Comparison of ENCODE assay signal across 9 mouse cellular contexts in the genomic region with DNA sequence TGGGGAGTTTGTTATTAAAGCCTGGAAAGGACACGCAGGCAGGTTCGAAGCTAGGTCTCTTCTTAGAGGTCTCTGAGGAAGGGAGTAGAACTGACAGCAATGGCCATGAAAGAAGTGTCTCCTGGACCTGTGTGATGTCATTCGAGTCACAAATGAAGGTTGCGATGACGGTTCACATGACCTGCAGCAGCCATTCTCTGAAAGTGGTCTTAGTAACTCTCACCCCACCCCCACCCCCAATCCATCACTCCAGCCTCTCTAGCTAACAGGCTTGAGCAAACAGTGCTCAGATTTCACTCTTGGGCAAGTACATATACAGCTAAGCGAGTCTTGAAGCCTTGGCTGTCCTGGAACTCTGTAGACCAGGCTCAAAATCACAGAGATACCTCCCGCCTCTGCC. TPM values are rescaled to one million over a fixed set of nuclear protein-coding genes. Genes with fewer than 3 reads are reported as not detected.
DNase-seq lines count a peak whose midpoint lies in the region; ATAC-seq lines count a peak whose summit lies in the region.
"Had no signal": no experiment of that assay in that cellular context is flagged by ENCODE, and none has a peak within 500 bp of the region (broad histone marks: within the 10 kb centered on the region; RNA-seq: fewer than 3 reads in every experiment).

No protein-coding gene starts in this region.

- H3K4me2 ChIP-seq in heart, embryonic 16.5 days (ENCODE audit: low read depth, low read length): peak overlapping the region; percentile 64
- peak overlapping the region; percentile 68 for H3K4me2 ChIP-seq in intestine, embryonic 16.5 days (ENCODE audit: low read depth, low read length)

- H3K9me3 ChIP-seq in heart, embryonic 16.5 days (replicated peaks; ENCODE audit: control insufficient read depth, low read length): peaks cover 5% of the 10 kb centered on the region; the same call in 1 of the 2 replicates
- peaks cover 11% of the 10 kb centered on the region; the same call in 1 of the 2 replicates for H3K9me3 ChIP-seq in embryonic facial prominence, embryonic 10.5 days
- no peaks in the 10 kb centered on the region; the same call in 1 of the 2 replicates for H3K9me3 ChIP-seq in intestine, embryonic 16.5 days (ENCODE audit: control insufficient read depth, low read length)

- H3K27ac ChIP-seq in heart, embryonic 16.5 days (ENCODE audit: low read length): peak overlapping the region; percentile 49
- H3K27ac ChIP-seq in embryonic facial prominence, embryonic 10.5 days (replicated peaks): peak overlapping the region; percentile 91
- peak overlapping the region; percentile 88 for H3K27ac ChIP-seq in intestine, embryonic 16.5 days (ENCODE audit: low read length)

- H3K27me3 ChIP-seq in heart, embryonic 16.5 days (ENCODE audit: control insufficient read depth, insufficient read depth, low read length): no peaks in the 10 kb centered on the region
- no peaks in the 10 kb centered on the region for H3K27me3 ChIP-seq in embryonic facial prominence, embryonic 10.5 days (replicated peaks; ENCODE audit: low read depth, poor library complexity, severe bottlenecking)
- H3K27me3 ChIP-seq in intestine, embryonic 16.5 days (replicated peaks; ENCODE audit: control insufficient read depth, insufficient read depth, low read length): no peaks in the 10 kb centered on the region
- H3K27me3 ChIP-seq: Patski had no signal

- H3K4me3 ChIP-seq in heart, embryonic 16.5 days (ENCODE audit: low read length): peak overlapping the region; percentile 68
- H3K4me3 ChIP-seq in embryonic facial prominence, embryonic 10.5 days: peak overlapping the region; percentile 73
- peak overlapping the region; percentile 68 for H3K4me3 ChIP-seq in intestine, embryonic 16.5 days (ENCODE audit: low read length)

- H3K4me1 ChIP-seq in heart, embryonic 16.5 days (ENCODE audit: control insufficient read depth, insufficient read depth, low read length): peaks cover 9% of the 10 kb centered on the region
- peaks cover 26% of the 10 kb centered on the region for H3K4me1 ChIP-seq in embryonic facial prominence, embryonic 10.5 days
- peaks cover 8% of the 10 kb centered on the region for H3K4me1 ChIP-seq in intestine, embryonic 16.5 days (ENCODE audit: control insufficient read depth, insufficient read depth, low read length)

- DNase-seq in heart, adult 18-20 months: no peak
- DNase-seq in embryonic facial prominence, embryonic 10.5 days (ENCODE audit: low spot score): peak; percentile 48
- peak; percentile 36 for DNase-seq in neural tube, embryonic 10.5 days (ENCODE audit: extremely low spot score, low spot score)
- no peak for DNase-seq in frontal cortex, postnatal 10 days (ENCODE audit: low spot score in 2 of 2)
- DNase-seq in cerebellum, adult 18-20 months: no peak

- peak overlapping the region; percentile 63 for H3K9ac ChIP-seq in heart, embryonic 16.5 days (ENCODE audit: low read length)
- H3K9ac ChIP-seq in intestine, embryonic 16.5 days (ENCODE audit: low read depth, low read length): peak overlapping the region; percentile 79

- 44% methylated on average over 7 of the region's 7 CpGs for WGBS in heart, embryonic 16.5 days
- WGBS in embryonic facial prominence, embryonic 10.5 days: 59% methylated on average over 7 of the region's 7 CpGs
- WGBS in intestine, embryonic 16.5 days: 39% methylated on average over 7 of the region's 7 CpGs

- ATAC-seq in heart, embryonic 16.5 days (replicated peaks; ENCODE audit: extremely low read depth, insufficient read depth, low FRiP score): no peak
- ATAC-seq in intestine, embryonic 16.5 days: peak; percentile 7
- no peak for ATAC-seq in megakaryocyte progenitor cell, adult 5-6 weeks (replicated peaks; ENCODE audit: poor library complexity)

- no peaks in the 10 kb centered on the region for H3K36me3 ChIP-seq in heart, embryonic 16.5 days (ENCODE audit: control insufficient read depth, insufficient read depth)
- peaks cover 17% of the 10 kb centered on the region for H3K36me3 ChIP-seq in embryonic facial prominence, embryonic 10.5 days (replicated peaks)
- H3K36me3 ChIP-seq in intestine, embryonic 16.5 days (ENCODE audit: control insufficient read depth, insufficient read depth, low read length): no peaks in the 10 kb centered on the region; the same call in 1 of the 2 replicates

RNA-seq across cellular contexts. Expression of a gene that starts 0.4 kb away (rescaled TPM):
- 36.8 and 40.1 TPM in 2 replicates for polyA plus RNA-seq in heart, embryonic 16.5 days (2015; fragmentation: Nextera tagmentation; extraction: Ambion mirVana)
- total RNA-seq in heart, adult 18-20 months (2021): 10 to 100 TPM; 14.1 TPM
- 45.3 and 47.7 TPM in 2 replicates for polyA plus RNA-seq in embryonic facial prominence, embryonic 10.5 days (2016; fragmentation: Nextera tagmentation; extraction: Ambion mirVana)
- 110 and 131 TPM in 2 replicates for polyA plus RNA-seq in intestine, embryonic 16.5 days (2015; fragmentation: Nextera tagmentation; extraction: Ambion mirVana)
- 137 and 148 TPM in 2 replicates for total RNA-seq in megakaryocyte progenitor cell, adult 5-6 weeks (2015)
- 77.6 and 90.6 TPM in 2 replicates for total RNA-seq in megakaryocyte progenitor cell, adult 5-6 weeks (2017)

RNA-seq across cellular contexts. Expression of a gene that starts 25.8 kb away (rescaled TPM):
- polyA plus RNA-seq in heart, embryonic 16.5 days (2015; fragmentation: Nextera tagmentation; extraction: Ambion mirVana): 20.8 and 23.0 TPM in 2 replicates
- 1 to 10 TPM; 4.6 to 5.0 TPM for total RNA-seq in heart, adult 18-20 months (2021)
- polyA plus RNA-seq in embryonic facial prominence, embryonic 10.5 days (2016; fragmentation: Nextera tagmentation; extraction: Ambion mirVana): 34.2 and 34.8 TPM in 2 replicates
- 74.1 and 89.4 TPM in 2 replicates for polyA plus RNA-seq in intestine, embryonic 16.5 days (2015; fragmentation: Nextera tagmentation; extraction: Ambion mirVana)
- 22.7 and 23.0 TPM in 2 replicates for total RNA-seq in megakaryocyte progenitor cell, adult 5-6 weeks (2015)
- 19.2 and 32.1 TPM in 2 replicates for total RNA-seq in megakaryocyte progenitor cell, adult 5-6 weeks (2017)

RNA-seq across cellular contexts. Expression of a gene that starts 25.9 kb away (rescaled TPM):
- 24.4 and 26.2 TPM in 2 replicates for polyA plus RNA-seq in heart, embryonic 16.5 days (2015; fragmentation: Nextera tagmentation; extraction: Ambion mirVana)
- total RNA-seq in heart, adult 18-20 months (2021): 10 to 100 TPM; 13.8 to 14.8 TPM
- polyA plus RNA-seq in embryonic facial prominence, embryonic 10.5 days (2016; fragmentation: Nextera tagmentation; extraction: Ambion mirVana): 53.3 and 54.4 TPM in 2 replicates
- 37.2 and 38.7 TPM in 2 replicates for polyA plus RNA-seq in intestine, embryonic 16.5 days (2015; fragmentation: Nextera tagmentation; extraction: Ambion mirVana)
- 39.3 and 40.3 TPM in 2 replicates for total RNA-seq in megakaryocyte progenitor cell, adult 5-6 weeks (2015)
- 36.6 and 62.7 TPM in 2 replicates for total RNA-seq in megakaryocyte progenitor cell, adult 5-6 weeks (2017)

Comparison
In these comparisons a context has a peak if more than half of its experiments do, and no peak if none do; other contexts are left out.
1. DNase-seq: peak in embryonic facial prominence, embryonic 10.5 days (single experiment) and neural tube, embryonic 10.5 days (single experiment); none in heart, adult 18-20 months (0 of 2), frontal cortex, postnatal 10 days (0 of 2) and cerebellum, adult 18-20 months (0 of 2).
2. Peak in every context shown above with its lines, with median percentiles within 50 percentile points of each other: H3K27ac ChIP-seq and H3K4me3 ChIP-seq.